Mouse (Mus musculus) Patski (cell line): ENCODE results near the gene Elfn1. TPM values are rescaled to one million over a fixed set of nuclear protein-coding genes. Genes with fewer than 3 reads are reported as not detected.
A peak's percentile ranks its signal among the peaks of the same experiment; 100 is the strongest.

Experiments
- ATAC-seq: fragments of 100-300 bp; one replicate; pipeline ENCODE4 v1.8.0; 2021
- CTCF ChIA-PET: fragments of 350-600 bp; sonication (Branson Sonifier 250); formaldehyde crosslinking; loops from one replicate; lab custom pipeline; 2022; ENCODE audit warnings: inconsistent platforms; lab: Charles Lee
- POLR2A ChIA-PET: fragments of 350-600 bp; sonication (Branson Sonifier 250); formaldehyde crosslinking; loops from one replicate; lab custom pipeline; 2022; ENCODE audit warnings: antibody characterized with exemption, inconsistent platforms; lab: Charles Lee
- DNase-seq: peaks from one replicate; pipeline ENCODE4 v3.0.0-alpha.2; 2011; ENCODE audit warnings: low read depth, low spot score
- H3K27me3 ChIP-seq: fragments of 371-371 bp; one replicate; pipeline ENCODE4 v1.5.1; 2021
- CTCF ChIP-seq: fragments of 100-300 bp; IDR thresholded peaks from one replicate; pipeline ENCODE4 v1.5.1; 2021
- in situ Hi-C: fragments of 300-500 bp; cut with MboI; formaldehyde crosslinking; loops from 3 replicates; pipeline ENCODE4 v1.11.1; 2018; ENCODE audit warnings: low pct_unique_long_range_greater_than_20kb, mixed read lengths
- polyA plus RNA-seq: library from polyadenylated mRNA; unstranded; gene quantifications from one replicate; pipeline ENCODE4 v1.2.3, GENCODE M21; 2021

Gene Elfn1
- polyA plus RNA-seq, 1 experiment from 2014 or later, result 51.0 TPM

DNA sequence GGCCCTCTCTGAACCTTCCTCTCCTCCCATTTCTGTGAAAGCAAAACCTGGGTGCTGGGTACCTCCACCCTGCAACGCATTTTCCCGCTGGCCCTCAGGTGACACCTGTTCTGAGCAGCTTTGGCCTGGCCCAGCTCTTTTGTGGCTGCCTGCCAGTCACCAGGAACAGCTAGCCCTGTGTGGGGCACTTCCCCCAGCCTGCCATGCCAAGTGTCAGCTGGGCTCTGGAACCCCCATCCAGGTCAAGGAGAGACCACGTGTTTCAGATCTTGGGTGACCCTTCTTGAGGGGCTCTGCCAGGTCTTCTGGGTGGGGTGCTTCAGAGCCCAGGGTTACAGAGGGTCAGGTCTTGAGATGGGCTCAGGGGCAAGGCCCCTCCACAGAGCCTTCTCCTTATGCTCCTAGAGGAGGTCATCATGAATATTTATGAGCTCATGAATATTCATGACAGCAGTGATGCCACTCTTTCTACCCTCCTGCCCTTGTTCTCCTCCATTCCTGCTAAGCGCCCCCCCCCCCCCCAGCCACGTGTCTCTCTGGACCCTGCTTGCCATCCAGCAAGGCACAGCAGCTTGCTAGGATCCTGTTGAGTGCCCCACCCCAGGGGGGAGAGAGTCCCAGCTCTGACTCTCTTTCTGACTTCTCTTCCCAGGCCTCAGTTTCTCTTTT, 15.3 kb upstream of the Elfn1 start:
- ChIA-PET CTCF (no interaction called here), POLR2A (no interaction called here)
- H3K27me3 ChIP-seq, result no peaks in the 10 kb centered on the region
- DNase-seq (no peak), ATAC-seq (no peak)
- in situ Hi-C loops, result no loop called here
- no peak for TF ChIP-seq CTCF

DNA sequence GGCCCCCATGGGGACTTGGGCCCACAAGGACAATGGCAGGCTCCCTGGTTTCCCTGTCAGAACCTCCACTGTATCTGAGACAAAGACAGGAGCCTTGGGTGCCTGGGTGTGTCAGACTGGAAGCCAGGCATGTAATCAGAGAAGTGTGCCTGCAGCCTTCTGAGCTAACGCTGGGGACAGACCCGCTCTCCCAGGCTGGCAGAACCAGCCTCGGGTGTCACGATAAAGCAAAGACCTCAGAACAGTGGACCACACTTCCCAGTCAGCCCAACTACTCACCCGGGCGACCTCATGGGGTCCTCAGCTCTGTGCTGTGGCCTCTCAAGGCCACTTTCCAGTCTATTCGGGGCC, 14.8 kb upstream of the Elfn1 start:
- POLR2A ChIA-PET, result no interaction called here
- TF ChIP-seq CTCF, result no peak
- in situ Hi-C loops, result no loop called here
- H3K27me3 ChIP-seq, result no peaks in the 10 kb centered on the region
- DNase-seq (no peak), ATAC-seq (no peak)
- CTCF ChIA-PET, result no interaction called here

DNA sequence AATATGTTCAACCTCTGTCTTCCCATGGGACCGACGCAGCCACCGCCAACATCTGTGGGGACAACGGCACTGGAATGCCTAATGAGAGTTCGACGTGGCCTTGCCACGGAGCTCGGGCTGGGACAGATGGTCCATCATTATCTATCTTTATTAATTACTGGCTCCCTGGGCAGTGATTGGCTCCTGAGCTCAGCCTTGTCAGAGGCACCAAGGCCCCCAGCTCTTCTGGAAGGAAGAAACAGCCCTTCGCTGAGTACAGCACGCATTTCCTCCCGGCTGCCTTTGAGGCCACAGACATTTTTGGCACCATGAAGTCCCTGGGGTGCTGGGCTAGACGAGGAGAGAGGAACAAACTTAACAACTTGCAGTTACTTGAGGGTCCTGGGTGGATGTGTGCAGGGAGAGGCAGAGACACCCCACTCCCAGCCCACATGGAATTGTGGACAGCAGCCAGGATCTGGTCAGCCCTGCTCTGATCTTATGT, 13.7 kb upstream of the Elfn1 start:
- in situ Hi-C loops, result no loop called here
- ATAC-seq (no peak), DNase-seq (no peak)
- TF ChIP-seq CTCF, result no peak
- no peaks in the 10 kb centered on the region for H3K27me3 ChIP-seq
- POLR2A ChIA-PET, result interaction anchor here (0.6 kb wide), 1 partner anchor 53 kb away, joined by 8 read pairs; no protein-coding TSS in a partner anchor
- CTCF ChIA-PET, result no interaction called here

DNA sequence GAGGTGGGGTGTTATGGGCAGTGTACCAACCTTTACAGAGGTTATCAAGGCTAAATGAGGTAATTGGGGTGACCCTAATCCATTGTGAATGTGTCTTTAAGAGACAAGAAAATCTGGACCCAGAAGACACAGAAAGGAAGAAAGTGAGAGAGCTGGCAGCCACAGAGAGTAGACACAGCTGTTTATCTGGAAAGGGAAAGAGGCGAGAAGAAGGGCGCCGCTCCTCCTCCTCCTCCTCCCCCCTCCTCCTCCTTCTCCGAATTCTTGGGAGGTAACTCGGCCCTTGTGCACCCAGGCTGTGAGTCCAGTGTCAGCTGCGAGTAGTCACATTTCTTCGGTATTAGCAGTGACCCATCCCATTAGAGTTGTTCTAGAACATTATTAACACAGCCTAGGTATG, 8.7 kb upstream of the Elfn1 start:
- H3K27me3 ChIP-seq, result no peaks in the 10 kb centered on the region
- ChIA-PET POLR2A (interaction anchor here (0.6 kb wide), 1 partner anchor 23 kb away, joined by 3 read pairs; no protein-coding TSS in a partner anchor), CTCF (no interaction called here)
- TF ChIP-seq CTCF, result no peak
- in situ Hi-C loops, result no loop called here
- no peak for ATAC-seq
- no peak for DNase-seq

DNA sequence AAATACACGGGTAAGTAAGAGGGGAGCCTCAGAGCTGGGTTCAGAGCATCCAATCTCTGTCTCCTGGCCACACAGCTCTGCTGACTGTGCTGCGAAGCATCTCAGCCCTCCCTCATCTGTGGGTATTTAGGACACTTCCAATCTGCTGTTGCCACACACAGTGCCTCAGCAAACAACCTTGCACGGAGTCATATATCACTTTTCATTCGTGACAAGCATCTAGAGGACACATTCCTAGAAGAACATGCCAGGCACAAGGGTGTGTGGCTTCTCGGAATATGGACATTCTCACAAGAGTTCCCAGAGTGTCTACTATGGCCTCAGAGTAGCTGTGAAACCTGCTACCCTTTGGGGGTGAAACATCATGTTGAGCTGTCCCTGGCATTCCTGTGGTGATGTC, 2.6 kb upstream of the Elfn1 start:
- POLR2A ChIA-PET, result interaction anchor here (0.6 to 1.1 kb wide), 2 partner anchors 25 to 29 kb away, joined by 3 read pairs; no protein-coding TSS in a partner anchor

DNA sequence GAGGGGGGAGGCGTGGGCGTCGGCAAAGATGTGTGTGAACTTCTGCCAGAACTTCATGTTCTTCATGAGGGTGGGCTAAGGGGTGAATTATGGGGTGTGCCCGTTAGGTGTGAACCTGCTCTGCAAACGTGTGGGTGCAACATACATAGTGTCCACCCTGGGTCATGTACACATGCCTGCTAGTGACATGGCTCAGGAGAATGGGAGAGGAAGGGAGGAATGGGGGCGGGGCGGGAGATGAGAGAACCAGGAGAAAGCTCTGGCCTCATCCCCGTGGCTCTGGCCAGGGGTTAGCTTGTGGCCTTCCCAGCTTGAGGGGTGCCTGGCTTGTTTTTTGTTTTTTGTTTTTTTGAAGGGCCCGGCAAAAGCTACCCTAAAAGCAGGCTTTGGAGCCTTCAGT, 1.2 kb upstream of the Elfn1 start:
- ChIA-PET CTCF (interaction anchor here (1.2 to 2.2 kb wide), 5 partner anchors 19 to 131 kb away, joined by 3 to 16 read pairs (median 4); partner anchors contain the start of gene Ints1), POLR2A (interaction anchor here (1.2 to 2.0 kb wide), 2 partner anchors 27 to 34 kb away, joined by 5 to 17 read pairs; no protein-coding TSS in a partner anchor)
- ATAC-seq (no peak), DNase-seq (no peak)
- no peak for TF ChIP-seq CTCF
- no peaks in the 10 kb centered on the region for H3K27me3 ChIP-seq
- in situ Hi-C loops, result loop anchor here (5.0 kb wide), 2 partner anchors 61 to 126 kb away; no protein-coding TSS in a partner anchor

More for the DNA sequence above, 2.6 kb upstream of the Elfn1 start:
- no peak for TF ChIP-seq CTCF
- H3K27me3 ChIP-seq, result no peaks in the 10 kb centered on the region
- ATAC-seq (no peak), DNase-seq (no peak)
- in situ Hi-C loops, result loop anchor here (5.0 kb wide), 2 partner anchors 62 to 127 kb away; no protein-coding TSS in a partner anchor
- CTCF ChIA-PET, result interaction anchor here (1.0 to 1.2 kb wide), 2 partner anchors 119 to 129 kb away, joined by 3 read pairs; no protein-coding TSS in a partner anchor

DNA sequence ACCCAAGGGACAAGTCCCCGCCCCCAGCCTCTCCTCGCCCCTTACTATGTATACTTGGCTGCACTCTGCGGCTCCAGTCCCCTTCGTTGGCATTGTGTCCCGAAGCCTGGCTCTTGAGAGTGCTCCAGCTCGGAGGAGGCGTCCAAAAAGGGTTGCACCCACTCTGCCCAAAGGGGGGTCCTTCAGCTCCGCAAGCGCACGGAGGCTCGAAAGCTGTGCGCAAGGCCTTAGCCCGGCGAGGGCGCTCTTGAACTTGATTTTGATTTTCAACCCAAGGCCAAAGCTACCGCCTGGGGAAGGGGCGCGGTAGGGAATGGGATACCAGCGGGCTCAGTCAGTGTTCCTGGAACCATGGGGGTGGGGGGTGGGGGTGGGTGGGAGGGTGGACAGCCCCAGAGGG, 502 bp upstream of the Elfn1 start:
- ChIA-PET CTCF (interaction anchor here (0.7 to 2.2 kb wide), 7 partner anchors 18 to 232 kb away, joined by 3 to 16 read pairs (median 3); partner anchors contain the start of gene Ints1), POLR2A (interaction anchor here (1.2 to 2.0 kb wide), 4 partner anchors 23 to 44 kb away, joined by 3 to 17 read pairs (median 5); no protein-coding TSS in a partner anchor)
- DNase-seq (no peak), ATAC-seq (no peak)
- no peaks in the 10 kb centered on the region for H3K27me3 ChIP-seq
- no peak for TF ChIP-seq CTCF
- in situ Hi-C loops, result loop anchor here (5.0 kb wide), 2 partner anchors 60 to 125 kb away; no protein-coding TSS in a partner anchor

DNA sequence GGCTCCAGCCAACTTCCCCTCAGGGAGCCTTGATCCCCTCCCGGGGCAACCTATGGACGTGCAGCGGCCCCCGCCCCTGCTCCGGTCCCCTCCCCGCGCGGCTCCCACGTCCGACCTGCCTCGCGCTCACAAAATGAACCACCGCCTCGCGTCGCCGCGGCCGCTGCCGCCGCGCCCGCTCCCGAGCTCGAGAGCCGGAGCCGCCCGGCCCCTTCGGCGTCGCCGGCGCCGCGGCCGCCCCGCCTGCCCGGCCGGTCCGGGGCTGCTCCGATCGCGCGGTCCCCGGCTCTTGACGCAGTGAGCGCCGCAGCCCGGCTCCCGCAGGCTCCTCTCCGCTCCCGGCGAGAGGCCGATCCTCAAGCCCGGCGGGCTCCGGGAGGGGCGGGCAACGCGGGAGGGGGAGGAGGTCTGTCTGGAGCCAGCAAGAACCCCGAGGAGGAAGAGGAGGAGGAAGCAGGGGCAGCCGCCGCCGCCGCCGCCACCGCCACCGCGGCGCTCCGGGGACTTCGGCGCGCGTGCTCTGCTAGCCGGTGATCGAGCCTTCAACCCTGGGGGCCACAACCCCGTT, 584 bp downstream of the Elfn1 start:
- ChIA-PET POLR2A (interaction anchor here (1.2 to 2.0 kb wide), 3 partner anchors 22 to 43 kb away, joined by 3 to 17 read pairs (median 5); no protein-coding TSS in a partner anchor), CTCF (interaction anchor here (1.2 to 2.2 kb wide), 2 partner anchors 25 to 33 kb away, joined by 3 to 16 read pairs; no protein-coding TSS in a partner anchor)
- no peak for DNase-seq
- in situ Hi-C loops, result loop anchor here (5.0 kb wide), 2 partner anchors 59 to 124 kb away; no protein-coding TSS in a partner anchor
- no peak for TF ChIP-seq CTCF
- peak; percentile 7 for ATAC-seq
- H3K27me3 ChIP-seq, result no peaks in the 10 kb centered on the region

DNA sequence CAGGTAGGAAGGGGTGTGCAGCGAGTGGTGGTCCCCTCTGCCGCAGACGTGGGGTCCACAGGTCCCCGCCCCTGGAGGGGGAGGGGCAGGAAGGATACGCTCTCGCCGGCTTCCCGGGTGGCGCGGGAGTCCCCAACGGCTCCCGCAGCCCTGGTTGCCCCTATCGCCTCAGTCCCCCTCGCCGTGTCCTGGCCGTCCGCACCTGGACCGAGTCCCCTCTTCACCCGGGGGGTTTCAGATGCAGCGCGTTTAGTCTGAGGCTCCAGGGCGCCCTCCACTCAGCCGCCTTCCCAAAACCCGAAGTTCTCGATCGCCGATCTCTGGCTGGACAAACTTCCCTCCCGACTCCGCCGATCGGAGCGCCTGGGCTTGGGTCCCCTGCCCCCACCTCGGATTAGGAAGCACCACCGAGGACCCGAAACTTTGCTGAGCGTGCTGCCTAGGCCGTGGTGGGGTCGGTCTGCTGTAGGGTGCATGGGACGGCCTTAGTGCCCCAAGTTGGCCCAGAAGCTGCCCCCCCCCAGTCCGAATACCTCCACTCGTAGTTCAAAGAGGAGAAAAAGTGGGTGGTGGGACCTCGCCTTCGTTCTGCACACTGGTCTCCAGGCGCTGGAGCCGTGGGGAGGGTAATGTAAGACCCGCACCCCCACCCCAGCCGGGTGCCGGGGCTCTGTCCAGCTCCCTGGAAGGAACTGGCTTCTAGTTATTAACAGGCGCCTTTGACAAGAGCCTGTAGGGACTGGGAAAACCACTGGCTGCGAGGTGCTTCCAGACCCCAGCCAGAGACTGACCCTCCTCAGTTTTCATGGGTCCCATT, 1.3 kb downstream of the Elfn1 start:
- H3K27me3 ChIP-seq, result no peaks in the 10 kb centered on the region
- no peak for TF ChIP-seq CTCF
- ChIA-PET POLR2A (interaction anchor here (1.0 to 2.2 kb wide), 4 partner anchors 23 to 425 kb away, joined by 3 to 7 read pairs (median 4); no protein-coding TSS in a partner anchor), CTCF (interaction anchor here (1.8 kb wide), 1 partner anchor 25 kb away, joined by 5 read pairs; no protein-coding TSS in a partner anchor)
- ATAC-seq, result peak; percentile 2
- in situ Hi-C loops, result loop anchor here (5.0 kb wide), 2 partner anchors 58 to 123 kb away; no protein-coding TSS in a partner anchor
- no peak for DNase-seq
